Mouse (Mus musculus) gastrocnemius, adult 2 months (tissue): ENCODE results near the gene Phf13. TPM values are rescaled to one million over a fixed set of nuclear protein-coding genes. Genes with fewer than 3 reads are reported as not detected.
"Not testable (repeated sequence)": the region's sequence is repeated elsewhere in the genome, so short reads cannot be mapped to it uniquely, and the experiment has no call there.

Experiments
- DNase-seq: peaks from one replicate; pipeline ENCODE4 v3.0.0; 2022
- H3K27ac ChIP-seq: fragments of 200-600 bp; 2 replicates; pipeline ENCODE4 v1.8.1; 2022; ENCODE audit warnings: mild to moderate bottlenecking
- H3K4me3 ChIP-seq: fragments of 200-600 bp; 2 replicates; pipeline ENCODE4 v1.8.1; 2022; ENCODE audit warnings: mild to moderate bottlenecking, moderate library complexity
- CTCF ChIP-seq: fragments of 200-600 bp; IDR thresholded peaks from 2 replicates; pipeline ENCODE4 v1.8.1; 2022; ENCODE audit warnings: antibody characterized with exemption, mild to moderate bottlenecking, moderate library complexity
- intact Hi-C: fragments of 180-260 bp; cut with DNase I; formaldehyde crosslinking; loops from one replicate; pipeline ENCODE4 v1.15.1; 2025
- long read RNA-seq, 2 experiments: library from polyadenylated mRNA; stranded (forward); transcript quantifications; one replicate each; pipeline ENCODE4 v2.0.0; 2021
- total RNA-seq, 2 experiments: library from RNA; stranded (reverse); gene quantifications; 2 replicates each; pipeline ENCODE4 v1.2.3; 2021

Gene Phf13
- 1 to 10 TPM; 4.5 to 4.6 TPM for total RNA-seq
- long read RNA-seq, experiment 1, transcript Phf13-201 (4 exons, 3,205 nt), result major isoform, 5 of 5 reads
- long read RNA-seq, experiment 1, partial matches to known transcripts, result 0 of 5 reads
- long read RNA-seq, experiment 1, other reads (novel, unspliced or antisense), result 0 of 5 reads
- long read RNA-seq, experiment 2, transcript Phf13-201 (4 exons, 3,205 nt), result major isoform, 5 of 6 reads
- long read RNA-seq, experiment 2, partial matches to known transcripts, result 0 of 6 reads
- long read RNA-seq, experiment 2, other reads (novel, unspliced or antisense), result 1 of 6 reads

- Histone ChIP-seq H3K27ac (peak within 1 kb of the TSS; percentile 99), H3K4me3 (peak within 1 kb of the TSS; percentile 100)
- intact Hi-C loops, result loop anchor here (1.0 kb wide), 1 partner anchor 12 kb away; the partner anchor contains the start of gene Klhl21
- peak; percentile 100 for DNase-seq
- TF ChIP-seq CTCF, result no peak
Measured at GRCm38 (mm10) chr4:151996173-151996950, at the start of gene Phf13. Phf13 (minus strand) TSS chr4:151996258.

GRCm38 (mm10) chr4:152044609-152045008 lies 48.6 kb upstream of the Phf13 start:
- Histone ChIP-seq H3K4me3 (no peak overlapping the region), H3K27ac (no peak overlapping the region)
- DNase-seq, result no peak
- no peak for TF ChIP-seq CTCF
- intact Hi-C loops, result no loop called here

- intact Hi-C loops, result no loop called here
Measured at GRCm38 (mm10) chr4:152043171-152043570, 47.1 kb upstream of the Phf13 start.

GRCm38 (mm10) chr4:152041924-152042641 lies 46.0 kb upstream of the Phf13 start:
- no peak for TF ChIP-seq CTCF
- intact Hi-C loops, result no loop called here
- H3K27ac ChIP-seq, result no peak overlapping the region
- DNase-seq, result no peak
- no peak overlapping the region for H3K4me3 ChIP-seq

More at GRCm38 (mm10) chr4:152043171-152043570, 47.1 kb upstream of the Phf13 start:
- no peak for DNase-seq
- H3K4me3 ChIP-seq, result no peak overlapping the region
- no peak overlapping the region for H3K27ac ChIP-seq
- no peak for TF ChIP-seq CTCF

GRCm38 (mm10) chr4:152039831-152040310 lies 43.8 kb upstream of the Phf13 start:
- Histone ChIP-seq H3K4me3 (peak overlapping the region; percentile 95), H3K27ac (peak overlapping the region; percentile 95)
- intact Hi-C loops, result loop anchor here (2.0 kb wide), 1 partner anchor 59 kb away; no protein-coding TSS in a partner anchor
- no peak for TF ChIP-seq CTCF
- DNase-seq, result no peak

GRCm38 (mm10) chr4:152038985-152039830 lies 43.1 kb upstream of the Phf13 start, which contains the start of gene Nol9:
Nol9 (plus strand) TSS chr4:152039321.
- intact Hi-C loops, result loop anchor here (1.0 to 2.0 kb wide), 2 partner anchors 57 to 58 kb away; no protein-coding TSS in a partner anchor
- peak within 1 kb of the TSS; percentile 95 for H3K27ac ChIP-seq
- peak; percentile 96 for DNase-seq
- TF ChIP-seq CTCF, result no peak; the same call in 1 of the 2 replicates
- H3K4me3 ChIP-seq, result peak within 1 kb of the TSS; percentile 95

GRCm38 (mm10) chr4:152038225-152038984 lies 42.3 kb upstream of the Phf13 start, which contains the start of gene Tas1r1:
Tas1r1 (minus strand) TSS chr4:152038568.
- intact Hi-C loops, result loop anchor here (1.0 to 2.0 kb wide), 2 partner anchors 58 kb away; no protein-coding TSS in a partner anchor
- DNase-seq, result peak; percentile 72
- H3K27ac ChIP-seq, result peak within 1 kb of the TSS; percentile 95
- peak within 1 kb of the TSS; percentile 95 for H3K4me3 ChIP-seq
- no peak for TF ChIP-seq CTCF

GRCm38 (mm10) chr4:152036464-152036863 lies 40.4 kb upstream of the Phf13 start:
- TF ChIP-seq CTCF, result peak; percentile 41
- DNase-seq, H3K27ac ChIP-seq, intact Hi-C loops, H3K4me3 ChIP-seq: not testable (repeated sequence)

- H3K4me3 ChIP-seq, result no peak overlapping the region
- intact Hi-C loops, result no loop called here
- no peak for TF ChIP-seq CTCF
- no peak for DNase-seq
- H3K27ac ChIP-seq, result no peak overlapping the region
Measured at GRCm38 (mm10) chr4:152032922-152033321, 36.9 kb upstream of the Phf13 start.

- no peak for DNase-seq
- no peak for TF ChIP-seq CTCF
- Histone ChIP-seq H3K4me3 (no peak overlapping the region), H3K27ac (no peak overlapping the region)
- intact Hi-C loops, result no loop called here
Measured at GRCm38 (mm10) chr4:152029997-152030396, 33.9 kb upstream of the Phf13 start.

GRCm38 (mm10) chr4:152029087-152029486 lies 33.0 kb upstream of the Phf13 start:
- Histone ChIP-seq H3K27ac (no peak overlapping the region), H3K4me3 (no peak overlapping the region)
- intact Hi-C loops, result no loop called here
- TF ChIP-seq CTCF, result peak; percentile 53
- no peak for DNase-seq
